Mouse (Mus musculus) neutrophil, adult 5-6 weeks (primary cell): Measurements from ENCODE around the gene Ddx39b. TPM values are rescaled to one million over a fixed set of nuclear protein-coding genes. Genes with fewer than 3 reads are reported as not detected.

Source experiments
- ATAC-seq: fragments of 151-379, 151-347 bp; 2 replicates; pipeline ENCODE4 v1.8.0; 2017; ENCODE audit warnings: mild to moderate bottlenecking, moderate TSS enrichment; ENCODE audit not compliant: insufficient number of reproducible peaks, poor library complexity, low FRiP score, severe bottlenecking; ENCODE audit errors: extremely low read depth
- total RNA-seq: library from RNA; stranded (forward); fragments of 200-1000 nt; gene quantifications from 2 replicates; pipeline ENCODE4 v1.2.3, GENCODE M21; 2017

Ddx39b gene
- total RNA-seq, 1 experiment from 2014 or later, result 158 TPM

DNA sequence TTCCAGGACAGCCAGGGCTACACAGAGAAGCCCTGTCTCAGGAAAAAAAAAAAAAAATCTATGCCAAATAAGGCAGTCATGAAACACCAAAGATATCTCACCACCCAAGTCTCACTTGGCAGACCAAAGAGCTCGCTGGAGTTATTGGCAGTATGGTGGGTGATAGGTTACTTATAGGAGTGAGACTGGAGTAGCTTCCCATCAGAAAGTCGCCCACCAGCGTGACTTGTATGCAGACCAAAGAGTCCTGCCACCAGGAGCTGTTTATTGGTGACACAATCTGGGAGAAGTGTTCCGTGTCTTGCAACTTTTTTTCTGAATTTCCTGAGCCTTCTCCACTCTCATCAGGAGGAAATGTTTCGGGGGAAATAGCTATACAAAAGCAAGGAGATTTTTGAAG is 1.8 kb upstream of the Ddx39b start:
- no peak for ATAC-seq

DNA sequence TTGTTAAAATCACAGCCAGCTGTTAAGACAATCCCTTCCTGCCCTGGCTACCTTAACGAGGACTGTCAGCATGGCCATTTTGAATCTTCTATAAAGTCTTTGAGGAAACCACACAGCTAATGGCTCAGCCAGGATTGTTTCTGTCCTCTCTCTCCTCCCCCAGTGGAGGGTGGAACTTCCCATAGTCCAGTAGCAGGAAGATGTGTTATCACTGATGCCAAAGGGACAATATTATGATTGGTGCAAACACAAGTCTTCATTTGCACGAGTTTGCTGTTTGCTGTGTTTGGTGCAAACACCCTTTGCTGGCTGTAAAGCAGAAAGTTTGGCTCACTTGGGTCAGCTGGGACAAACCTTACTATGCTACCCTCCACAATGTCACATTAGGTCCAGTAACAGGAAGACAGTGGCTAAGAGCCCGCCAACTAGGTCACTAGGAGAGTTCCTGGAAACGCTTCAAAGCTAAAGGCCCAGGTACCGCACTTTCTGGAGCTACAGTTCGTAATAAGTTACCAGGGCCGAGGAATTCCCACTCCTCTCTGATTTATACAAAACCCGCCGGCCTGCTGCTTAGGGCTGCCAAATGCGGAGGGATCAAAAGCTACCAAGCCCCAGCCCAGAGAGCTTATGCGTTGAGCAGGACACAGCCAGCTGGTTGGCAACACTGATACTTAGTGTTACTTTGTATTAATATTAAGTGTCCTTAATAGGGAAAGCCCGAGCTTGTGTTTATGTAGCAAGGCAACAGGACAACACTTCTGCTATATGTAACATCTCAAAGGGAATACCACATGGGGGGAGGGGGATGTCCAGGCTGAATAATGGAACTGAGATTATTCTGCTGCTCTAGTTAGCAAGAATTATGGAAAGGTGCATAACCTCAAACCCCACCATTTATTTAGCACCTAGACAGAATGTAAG is 902 bp upstream of the Ddx39b start:
- no peak for ATAC-seq

DNA sequence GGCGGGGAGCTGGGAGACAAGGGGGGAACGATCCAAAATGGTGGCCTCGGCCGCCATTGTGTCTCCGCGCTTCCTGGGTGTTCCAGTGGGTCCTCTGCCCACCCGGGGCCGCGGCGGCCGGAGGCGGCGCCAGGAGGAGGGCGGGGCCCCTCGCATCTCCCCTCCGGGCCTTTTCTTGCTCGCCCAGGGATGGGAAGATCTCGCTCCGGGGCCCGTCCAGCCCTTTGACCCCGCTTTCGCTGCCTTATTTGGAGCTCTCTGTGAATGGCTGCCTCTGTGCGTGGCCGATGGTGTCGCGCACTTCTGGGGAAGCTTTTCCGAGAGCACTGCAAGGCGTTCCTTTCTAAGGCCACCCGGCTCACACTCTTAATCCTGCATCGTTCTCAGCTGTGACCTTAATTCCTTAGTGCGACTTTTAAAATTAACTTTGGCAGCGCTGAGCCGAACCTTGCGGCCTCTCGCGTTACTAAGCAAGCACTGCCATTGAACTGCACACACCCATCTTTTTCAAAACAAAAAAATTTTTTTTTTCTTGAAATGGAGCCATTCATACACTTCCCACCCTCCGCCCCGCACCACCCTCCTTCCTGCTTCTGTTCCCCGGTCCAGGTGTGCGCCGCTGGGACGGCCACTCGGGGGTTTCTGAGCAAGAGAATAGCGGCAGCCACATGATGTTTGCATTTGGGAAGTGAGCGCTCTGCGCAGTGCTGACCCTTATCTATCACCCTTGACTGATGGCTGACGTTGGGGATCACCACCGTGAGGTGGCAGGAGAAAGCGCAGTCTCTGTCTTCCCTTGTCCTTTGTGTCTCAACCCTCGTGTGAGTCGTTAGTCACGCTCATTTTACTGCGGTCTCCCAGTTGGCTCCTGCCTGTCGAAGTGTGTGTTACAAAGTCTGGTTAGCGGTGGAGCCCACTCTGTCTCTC is 732 bp downstream of the Ddx39b start:
- peak; percentile 43 for ATAC-seq

DNA sequence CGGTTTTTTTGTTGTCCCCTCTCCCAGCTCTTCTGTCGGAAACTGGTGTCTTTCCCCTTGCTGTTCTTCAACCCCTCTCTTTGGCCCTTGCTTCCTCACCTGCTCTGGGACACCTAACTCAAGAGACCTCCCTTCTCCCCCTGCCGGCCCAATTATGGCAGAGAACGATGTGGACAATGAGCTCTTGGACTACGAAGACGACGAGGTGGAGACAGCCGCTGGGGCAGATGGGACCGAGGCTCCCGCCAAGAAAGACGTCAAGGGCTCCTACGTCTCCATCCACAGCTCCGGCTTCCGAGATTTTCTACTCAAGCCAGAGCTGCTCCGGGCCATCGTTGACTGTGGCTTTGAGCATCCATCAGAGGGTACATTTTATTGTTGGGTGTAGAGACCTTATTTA is 1.5 kb downstream of the Ddx39b start:
- ATAC-seq, result no peak

DNA sequence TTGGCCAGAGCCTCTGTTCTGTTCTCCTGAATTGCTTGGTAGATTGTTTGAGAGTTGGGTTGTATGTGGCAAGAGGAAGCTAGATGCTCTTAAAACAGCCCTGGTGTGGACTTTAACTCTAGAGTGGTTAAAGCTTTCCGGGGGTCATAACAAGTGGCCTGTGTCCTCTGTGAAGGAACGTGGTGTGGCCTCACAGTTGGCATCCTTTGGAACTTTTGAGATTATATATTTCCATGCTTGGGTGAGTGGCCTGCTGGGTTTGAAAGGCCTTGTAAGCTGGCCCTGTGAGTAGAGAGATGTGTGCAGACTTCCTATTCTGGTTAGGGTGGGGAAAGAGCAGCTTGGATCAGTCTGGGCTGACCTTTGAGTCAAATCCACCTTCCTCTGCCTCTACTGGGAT is 3.5 kb downstream of the Ddx39b start:
- no peak for ATAC-seq

DNA sequence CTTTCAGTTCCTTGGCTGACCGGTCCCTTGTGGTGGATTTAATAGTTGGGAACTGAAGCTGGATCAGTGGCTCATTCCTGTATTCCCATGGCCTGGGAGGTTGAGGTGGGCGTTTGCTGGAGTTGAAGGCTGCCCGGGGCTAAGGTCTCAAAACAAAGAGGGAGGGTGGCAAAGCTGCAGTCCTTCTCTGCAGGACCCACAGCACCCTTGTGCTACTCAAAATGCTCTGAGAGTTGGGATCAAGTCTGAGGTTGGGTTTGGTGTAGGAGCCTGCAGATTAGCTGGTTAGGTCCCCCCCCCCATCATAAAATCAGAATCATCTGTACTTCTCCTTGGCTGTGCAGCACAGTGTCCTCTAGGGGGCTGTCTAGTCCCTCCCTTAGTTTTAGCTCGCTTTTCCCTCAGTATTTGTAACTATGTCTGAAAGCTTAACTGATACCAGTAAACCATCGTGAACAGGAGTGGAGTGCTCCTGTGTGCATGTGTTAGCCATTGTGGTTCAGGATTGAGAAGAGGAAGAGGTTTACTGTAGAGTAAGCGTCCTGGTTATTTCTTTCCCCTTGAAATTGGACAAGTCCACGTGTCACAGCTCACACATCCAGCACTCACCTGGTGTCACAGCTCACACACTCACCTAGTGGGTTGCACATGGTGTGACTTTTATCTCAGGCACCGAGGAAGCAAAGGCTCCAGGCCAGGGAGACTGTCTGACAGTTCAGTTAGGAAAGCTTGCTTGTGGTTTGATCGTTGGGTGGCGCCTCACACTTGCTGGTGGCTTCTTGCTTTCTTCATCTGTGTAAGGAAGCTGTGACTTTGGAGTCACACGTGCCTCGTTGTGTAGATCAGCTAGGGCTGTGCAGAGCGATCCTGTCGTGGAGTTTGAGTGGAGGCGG is 4.4 kb downstream of the Ddx39b start:
- ATAC-seq, result peak; percentile 28; the same call in 1 of the 2 replicates

DNA sequence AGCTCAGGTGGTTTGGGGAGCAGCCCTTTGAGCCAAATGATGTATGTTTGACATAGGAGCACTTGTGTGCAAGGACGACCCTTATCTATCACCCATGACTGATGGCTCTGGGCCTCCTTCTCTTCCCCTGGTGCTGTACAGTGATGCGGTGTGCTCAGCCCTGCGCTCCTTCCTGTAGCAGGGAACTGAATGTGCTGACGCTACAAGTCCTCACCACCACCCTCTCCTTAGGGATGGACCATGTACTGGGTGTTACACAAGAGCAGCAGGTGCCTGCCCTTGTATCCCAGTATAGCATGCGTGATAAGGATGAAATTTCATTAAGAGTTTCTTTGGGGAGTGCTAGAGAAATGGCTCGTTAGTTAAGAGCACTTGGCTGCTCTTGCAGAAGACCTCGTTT is 5.6 kb downstream of the Ddx39b start:
- no peak for ATAC-seq

DNA sequence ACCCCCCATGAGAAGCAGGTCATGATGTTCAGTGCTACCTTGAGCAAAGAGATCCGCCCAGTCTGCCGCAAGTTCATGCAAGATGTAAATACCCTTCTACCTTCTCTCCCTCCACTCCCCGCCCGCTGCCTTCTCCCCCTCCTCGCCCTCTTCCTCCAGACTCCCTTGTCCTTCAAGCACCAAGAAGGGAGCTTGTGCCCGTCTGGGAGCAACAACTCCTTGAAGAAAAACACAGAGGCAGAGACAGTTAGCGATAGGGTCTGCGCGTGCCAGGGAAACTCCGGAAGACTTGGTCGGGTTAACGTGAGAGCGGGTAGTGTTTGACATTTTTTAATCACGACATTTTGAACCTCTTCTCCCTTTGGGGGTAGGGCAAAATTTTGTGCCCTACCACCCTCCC is 7.4 kb downstream of the Ddx39b start:
- no peak for ATAC-seq

DNA sequence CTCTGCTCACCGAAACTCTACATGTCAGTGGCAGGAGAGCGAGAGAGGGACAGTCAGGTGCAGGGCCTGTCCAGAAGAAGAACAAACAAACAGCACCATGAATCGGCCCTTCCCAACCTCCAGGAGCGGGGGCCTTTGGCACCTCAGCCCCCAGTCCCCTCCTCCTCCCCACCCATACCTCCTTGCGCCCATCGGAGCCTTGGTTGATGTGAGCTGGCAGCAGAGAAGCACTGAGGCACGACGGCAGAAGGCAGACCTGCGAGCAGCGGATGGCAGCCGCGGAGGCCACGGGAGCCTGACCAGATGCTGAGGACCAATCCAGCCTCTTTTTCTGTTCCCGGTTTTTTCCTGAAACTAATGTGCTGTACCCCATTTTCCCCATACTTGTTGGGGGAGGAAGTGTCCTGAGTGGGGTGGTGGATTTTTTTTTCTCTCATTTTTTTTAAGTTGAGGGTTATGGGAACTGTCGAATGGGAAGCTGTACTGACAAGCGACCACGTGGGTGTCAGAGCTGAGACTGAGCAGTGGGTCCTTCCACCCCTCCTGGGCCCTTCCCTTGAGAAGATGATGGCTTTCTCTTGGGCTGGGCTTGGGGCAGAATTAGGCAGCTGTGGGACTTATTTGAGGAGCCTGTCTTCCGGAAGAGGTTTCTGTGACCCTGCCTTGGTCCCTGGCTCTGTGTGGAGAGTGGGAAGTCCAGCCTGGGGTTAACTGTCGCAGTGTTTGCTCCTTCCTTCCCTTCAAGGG is 8.1 kb downstream of the Ddx39b start:
- no peak for ATAC-seq

DNA sequence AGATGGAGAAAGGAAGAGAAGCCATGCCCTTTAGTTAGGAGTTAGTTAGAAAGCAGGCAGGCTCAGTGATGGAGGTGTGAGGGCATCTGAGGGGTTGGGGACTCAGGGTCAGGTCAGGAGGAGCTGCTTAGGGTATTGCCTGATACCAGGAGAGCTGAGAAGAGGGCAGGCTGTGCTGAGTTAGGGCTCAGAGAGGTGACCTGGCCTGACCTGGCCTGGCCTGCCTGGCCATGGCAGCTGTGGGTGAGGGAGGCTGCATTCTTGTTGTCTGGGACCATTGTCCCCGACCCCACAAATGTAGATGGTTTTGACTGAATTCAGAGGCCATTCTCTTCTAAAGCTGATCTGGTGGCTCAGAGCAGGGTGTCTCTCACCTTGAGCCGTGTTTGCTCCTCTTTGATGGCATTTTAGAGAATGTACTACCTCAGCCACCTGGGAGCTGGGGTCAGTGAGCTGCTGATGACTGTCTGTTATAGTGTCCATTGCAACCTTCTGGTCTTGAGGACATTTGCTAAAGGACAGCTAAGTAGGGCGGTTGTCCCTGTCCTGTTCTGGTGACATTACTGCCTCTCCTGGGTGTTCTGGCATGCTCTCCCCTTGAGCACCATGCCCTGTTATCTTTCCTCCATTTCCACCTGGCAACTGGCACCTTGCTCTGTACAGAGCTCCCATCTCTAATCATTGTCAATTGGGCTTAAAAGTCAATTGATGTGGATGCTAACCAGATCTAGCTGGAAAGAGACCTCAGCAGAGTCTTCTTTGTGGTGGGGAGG is 9.0 kb downstream of the Ddx39b start:
- no peak for ATAC-seq

DNA sequence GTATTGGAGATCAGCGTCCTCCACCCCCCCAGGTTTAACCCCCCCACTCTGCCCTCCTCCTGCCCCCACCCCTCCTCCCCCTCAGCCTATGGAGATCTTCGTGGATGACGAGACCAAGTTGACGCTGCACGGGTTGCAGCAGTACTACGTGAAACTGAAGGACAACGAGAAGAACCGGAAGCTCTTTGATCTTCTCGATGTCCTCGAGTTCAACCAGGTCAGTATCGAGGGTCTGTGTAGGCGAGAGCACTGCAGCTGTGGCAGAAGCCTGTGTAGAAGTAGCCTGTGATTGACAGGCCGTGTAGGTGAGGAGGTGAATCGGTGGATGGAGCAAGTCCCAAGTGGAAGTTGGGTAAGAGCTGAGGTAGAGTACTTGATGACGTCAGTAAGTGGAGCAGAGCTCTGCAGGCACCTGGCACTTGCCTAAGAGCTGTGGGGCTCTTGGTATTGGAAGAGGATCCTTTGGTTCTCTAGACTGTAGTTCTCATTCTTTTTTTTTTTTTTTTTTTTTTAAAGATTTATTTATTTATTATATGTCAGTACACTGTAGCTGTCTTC is 9.7 kb downstream of the Ddx39b start:
- peak; percentile 85 for ATAC-seq

DNA sequence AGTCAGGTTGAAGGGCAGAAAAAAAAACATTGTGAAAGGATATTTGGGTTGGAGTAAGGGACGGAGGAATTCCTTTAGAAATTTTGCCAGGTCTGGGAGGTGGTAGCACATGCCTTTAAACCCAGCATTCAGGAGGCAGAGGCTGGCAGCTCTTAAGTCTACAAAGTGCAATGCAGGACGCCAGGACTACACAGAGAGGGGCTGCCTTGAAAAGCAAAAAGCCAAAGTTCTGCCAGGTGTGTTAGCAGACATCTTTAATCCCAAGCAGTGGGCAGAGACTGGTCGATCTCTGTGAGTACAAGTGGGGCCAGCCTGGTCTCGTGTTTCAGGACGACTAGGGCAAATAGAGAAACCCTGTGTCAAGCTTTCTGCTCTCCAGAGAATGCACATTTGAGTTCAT is 10.4 kb downstream of the Ddx39b start:
- ATAC-seq, result no peak

DNA sequence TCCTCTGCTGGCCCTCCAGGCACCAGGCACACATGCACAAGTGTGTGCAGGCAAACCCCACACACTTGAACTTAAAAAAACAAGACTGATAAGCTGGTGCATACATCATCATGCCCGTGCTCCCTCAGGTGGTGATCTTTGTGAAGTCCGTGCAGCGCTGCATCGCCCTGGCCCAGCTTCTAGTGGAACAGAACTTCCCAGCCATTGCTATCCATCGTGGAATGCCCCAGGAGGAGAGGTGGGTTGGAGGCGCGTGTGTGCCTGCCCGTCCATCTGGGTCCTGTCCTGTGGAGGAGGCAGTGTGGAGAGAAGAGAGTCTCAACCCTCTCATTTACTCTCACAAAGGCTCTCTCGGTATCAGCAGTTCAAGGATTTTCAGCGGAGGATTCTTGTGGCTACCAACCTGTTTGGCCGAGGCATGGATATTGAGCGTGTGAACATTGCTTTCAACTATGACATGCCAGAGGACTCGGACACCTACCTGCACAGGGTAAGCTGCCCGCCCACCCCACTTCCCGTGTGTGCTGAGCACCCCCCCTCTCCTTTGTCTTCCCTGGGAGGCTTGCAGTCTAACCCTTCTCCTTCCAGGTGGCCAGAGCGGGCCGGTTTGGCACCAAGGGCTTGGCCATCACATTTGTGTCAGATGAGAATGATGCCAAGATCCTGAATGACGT is 11.2 kb downstream of the Ddx39b start:
- no peak for ATAC-seq

DNA sequence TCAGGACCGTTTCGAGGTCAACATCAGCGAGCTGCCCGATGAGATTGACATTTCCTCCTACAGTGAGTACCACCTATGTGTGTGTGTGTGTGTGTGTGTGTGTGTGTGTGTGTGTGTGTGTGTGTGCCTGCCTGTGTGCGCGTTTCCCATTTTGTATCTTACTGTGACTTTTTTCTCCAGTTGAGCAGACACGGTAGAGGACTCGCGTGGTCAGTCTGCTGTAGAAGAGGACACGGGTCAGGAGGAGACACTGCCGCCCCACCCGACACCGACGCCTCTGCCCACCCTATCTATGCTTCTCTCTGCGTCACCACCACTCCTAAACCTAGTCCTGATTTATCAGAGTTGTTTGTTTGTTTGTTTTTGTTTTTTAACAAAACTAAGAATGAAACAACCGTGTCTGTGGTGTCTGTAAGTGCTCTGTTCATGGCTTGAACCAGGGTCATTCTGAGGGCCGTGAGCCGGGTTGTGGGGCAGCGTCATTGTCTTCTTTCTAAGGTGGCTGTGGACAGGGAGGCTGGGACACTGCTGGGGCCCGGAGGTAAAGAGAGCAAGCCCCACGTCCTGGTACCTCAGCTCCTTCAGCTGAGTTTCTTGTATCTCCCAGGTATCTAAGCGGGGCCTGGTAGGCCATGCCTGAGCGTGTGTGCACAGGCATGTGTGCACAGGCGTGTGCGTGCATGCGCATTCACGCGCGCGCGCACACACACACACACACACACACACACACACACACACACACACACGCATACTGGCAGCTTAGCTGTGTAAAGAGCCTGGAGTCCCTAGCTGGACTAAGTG is 11.9 kb downstream of the Ddx39b start:
- no peak for ATAC-seq

DNA sequence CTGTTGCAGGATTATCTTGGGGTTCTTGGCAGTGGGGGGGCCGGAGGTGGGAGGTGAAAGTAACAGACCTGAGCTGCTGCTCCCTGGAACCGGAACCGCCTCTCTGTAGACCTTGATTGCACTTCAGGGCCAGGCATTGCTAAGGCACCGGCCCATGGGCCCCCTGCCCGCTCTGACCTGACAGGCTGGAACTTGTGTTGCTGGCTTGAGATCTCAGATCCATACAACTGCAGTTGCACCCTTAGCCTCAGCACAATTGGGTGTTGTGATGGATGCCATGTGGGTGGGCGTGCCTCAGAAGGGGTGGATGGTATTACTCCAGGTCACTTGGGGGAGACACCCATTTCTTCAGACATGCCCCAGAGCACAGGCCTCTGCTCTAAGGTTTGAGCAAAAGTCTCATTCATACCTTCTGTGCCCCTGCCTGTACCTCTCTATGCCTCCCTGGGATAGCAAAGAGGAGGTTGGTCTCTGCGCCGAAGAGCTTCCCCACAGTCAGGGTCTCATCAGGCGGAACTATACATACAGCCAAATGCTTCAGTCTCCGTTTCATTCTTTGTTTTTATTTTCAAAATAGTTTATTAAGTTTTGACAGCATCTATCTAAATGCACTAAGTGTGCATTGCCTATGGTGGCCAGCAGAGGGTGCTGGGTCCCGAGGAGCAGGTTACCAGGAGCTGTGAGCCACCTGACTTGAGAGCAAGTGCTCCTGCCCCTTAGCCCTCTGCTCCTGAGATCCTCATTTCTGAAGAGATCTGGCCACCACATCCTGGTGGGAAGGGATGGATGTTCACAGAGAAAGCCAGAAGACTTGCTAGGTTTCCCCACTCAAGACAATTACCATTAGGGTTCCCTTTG is 12.9 kb downstream of the Ddx39b start:
- ATAC-seq, result peak; percentile 34; the same call in 1 of the 2 replicates
